Mouse (Mus musculus): ENCODE results near the gene Ogfod2.

- TF ChIP-seq POLR2A (IDR thresholded peaks at IDR 0.05; ENCODE audit: low read depth, low read length) (no peak), CTCF (conservative IDR thresholded peaks at IDR 0.05; ENCODE audit: insufficient read depth, insufficient read length, low read depth, low read length) (no peak)
Measured at GRCm38 (mm10) chr5:124076559-124076958, 35.5 kb upstream of the Ogfod2 start.
